Mouse (Mus musculus) fibroblast of lung, adult 2 months (primary cell): ENCODE results near the gene Auts2.

Experiments used
- DNase-seq: peaks from one replicate; pipeline ENCODE4 v3.0.0-alpha.2; 2011; ENCODE audit warnings: low read depth

Gene Auts2

DNA sequence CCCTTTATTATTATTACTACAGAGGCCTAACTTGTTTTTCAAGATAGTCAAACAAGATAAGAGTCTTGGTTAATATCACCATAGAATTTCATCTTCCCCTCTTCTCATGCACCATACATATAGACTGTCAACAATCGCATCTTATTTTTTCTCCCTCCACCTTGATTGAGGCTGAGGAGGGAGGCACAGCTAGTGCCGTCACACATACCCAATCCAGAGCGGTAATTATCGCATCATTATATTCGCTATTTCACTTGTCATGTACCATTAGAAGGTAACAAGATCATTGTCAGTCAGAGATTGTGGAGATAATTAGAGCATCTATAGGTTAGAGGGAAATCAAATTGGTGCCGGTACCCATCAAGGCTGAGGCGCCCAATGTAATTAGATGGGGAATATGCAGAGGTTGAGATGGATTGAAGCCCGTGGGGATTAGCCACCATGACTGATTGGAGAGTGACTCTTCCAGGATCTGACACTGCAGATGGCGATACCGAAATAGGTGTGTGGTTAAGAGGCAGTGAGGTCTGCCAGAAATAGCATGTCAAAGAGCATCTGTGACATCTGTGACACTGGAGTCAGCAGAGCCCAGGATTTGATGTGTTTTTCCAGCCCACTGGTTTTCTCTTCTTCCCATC lies 1107.8 kb downstream of the Auts2 start:
- no peak for DNase-seq

DNA sequence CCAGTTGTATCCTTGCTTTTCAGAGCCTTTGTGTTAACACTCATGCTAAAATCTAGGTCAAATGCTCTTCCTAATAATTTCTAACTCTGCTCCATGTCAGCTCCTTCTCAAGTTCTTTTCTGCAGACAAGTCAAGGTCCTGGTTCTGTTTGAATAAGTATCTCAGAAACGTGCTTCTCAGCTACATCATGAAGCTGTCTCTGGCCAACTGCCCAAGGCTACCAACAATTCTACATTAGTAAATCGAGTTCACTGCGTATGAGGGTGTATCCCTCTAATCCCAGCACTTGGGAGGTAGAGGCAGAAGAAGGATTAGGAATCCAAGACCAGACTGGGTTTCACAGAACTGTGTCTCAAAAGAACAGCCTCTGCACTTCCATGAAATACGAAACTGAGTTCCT lies 1109.9 kb downstream of the Auts2 start:
- no peak for DNase-seq

DNA sequence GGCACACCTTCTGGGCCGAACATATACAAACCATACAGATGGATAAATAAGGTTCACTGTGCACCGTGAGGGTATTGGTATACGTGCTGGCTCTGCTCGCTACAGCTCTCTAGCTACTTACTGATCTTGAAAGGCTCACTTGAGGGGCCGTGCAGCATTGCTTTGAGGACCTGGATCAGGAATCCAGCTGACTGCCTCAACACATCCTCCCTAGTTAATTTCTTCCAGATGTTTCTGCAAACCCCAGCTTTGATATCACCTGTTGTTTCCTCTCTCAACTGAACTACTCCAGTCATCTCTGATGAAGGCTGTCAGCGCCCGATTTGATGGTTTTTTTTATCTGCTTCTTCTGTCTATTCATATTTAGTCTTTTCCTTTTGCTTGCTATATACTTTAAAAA lies 1111.2 kb downstream of the Auts2 start:
- no peak for DNase-seq

DNA sequence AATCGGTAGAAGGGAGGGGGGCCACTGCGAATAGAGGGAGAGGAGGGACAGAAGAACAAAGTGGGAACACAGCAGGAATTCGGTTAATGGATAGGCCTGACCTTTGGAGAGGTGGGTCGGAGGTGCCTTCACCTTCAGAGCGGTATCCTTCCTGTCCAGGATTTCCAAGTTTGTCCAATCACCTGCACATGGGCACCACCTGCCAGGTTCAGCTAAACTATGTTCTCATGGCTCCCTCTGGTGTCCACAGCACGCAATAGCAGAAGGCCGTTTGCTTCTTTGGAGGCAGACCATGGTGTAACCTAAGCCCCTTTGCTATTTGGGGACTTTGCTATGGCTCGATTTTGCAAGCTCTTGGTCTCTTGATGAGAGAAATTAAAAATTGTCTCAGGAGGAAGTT lies 1113.0 kb downstream of the Auts2 start:
- no peak for DNase-seq

DNA sequence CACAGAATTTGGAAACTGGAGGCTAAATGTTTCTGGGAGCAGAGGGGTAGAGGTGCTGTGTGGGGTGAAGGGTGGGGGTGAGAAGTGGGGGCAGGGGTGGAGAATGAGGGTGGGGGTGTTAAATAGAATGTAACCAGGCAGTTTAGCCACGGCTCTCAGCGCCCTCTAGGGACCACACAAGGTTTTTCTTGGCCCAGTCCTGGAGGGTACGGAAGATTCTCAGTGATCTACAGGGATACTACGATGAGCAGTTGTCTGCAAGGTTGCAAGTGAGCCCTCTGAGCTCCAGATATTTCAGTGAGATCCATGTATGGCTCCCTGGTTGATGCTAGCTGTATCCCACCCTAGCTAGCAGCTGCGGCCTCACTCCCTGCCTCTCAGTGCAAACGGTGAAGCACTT lies 1113.6 kb downstream of the Auts2 start:
- DNase-seq = no peak

DNA sequence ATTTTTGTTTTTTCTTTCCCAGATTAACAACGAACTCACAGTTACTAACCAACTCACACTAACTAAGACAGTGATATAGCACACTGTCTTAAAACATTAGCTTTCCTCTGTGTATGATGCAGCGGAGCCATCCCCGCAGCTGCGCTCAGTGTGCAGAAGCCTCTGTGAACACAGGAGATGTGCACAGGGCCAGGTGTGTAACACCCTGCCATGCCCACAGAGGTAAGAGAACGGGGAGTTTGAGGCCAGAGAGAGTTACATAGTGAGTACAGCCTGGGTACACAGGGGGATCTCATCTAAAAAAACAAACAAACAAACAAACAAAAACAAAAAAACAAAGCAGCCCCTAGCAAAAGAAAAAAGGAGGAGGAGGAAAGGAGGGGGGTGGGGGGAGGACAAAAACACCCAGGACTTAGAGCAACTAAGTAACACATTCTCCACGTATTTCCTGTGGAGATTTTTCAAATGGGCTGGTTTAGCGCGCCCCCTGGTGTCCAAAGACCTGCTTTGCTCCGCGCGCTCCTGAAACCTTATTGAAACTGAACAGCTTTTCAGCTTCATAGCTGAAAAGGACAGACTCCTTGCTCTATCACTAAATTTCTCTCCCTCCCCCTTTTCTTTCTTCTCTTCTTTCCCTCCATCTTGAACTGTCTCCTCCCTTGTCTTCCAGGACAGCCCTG lies 1115.3 kb downstream of the Auts2 start:
- DNase-seq = no peak

DNA sequence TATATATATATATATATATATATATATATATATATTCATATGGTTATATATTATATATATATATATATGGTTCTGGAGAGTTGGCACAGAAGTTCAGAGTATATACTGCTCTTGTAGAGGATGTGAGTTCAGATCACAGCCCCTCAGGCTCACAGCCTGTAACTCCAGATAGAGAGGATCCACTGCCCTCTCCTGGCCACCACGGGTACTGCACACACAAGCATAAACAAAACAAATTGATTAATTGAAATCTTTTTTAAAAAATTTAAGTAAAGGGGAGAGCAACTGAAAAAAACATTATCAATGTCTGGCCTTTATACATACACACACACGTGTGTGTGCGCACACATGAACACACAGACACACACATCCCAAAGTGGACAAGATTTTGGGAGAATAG lies 1120.4 kb downstream of the Auts2 start:
- no peak for DNase-seq

DNA sequence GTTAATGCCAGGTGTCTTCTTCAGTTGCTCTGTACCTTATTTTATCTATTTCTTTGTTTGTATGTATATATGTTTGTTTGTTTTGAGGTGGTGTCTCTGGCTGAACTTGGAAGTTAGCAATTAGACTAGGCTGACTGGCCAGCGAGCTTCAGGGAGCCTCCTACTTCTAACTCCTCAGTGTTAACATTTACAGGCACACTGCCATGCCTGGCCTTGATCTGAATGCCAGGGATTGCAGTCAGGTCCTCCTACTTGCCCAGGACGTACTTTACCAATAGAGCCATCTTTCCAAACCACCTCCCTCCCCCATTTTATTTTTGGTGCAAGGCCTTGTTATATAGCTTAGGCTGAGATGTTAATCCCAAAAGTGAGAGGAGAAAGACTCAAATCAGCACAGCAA lies 1122.7 kb downstream of the Auts2 start:
- no peak for DNase-seq

DNA sequence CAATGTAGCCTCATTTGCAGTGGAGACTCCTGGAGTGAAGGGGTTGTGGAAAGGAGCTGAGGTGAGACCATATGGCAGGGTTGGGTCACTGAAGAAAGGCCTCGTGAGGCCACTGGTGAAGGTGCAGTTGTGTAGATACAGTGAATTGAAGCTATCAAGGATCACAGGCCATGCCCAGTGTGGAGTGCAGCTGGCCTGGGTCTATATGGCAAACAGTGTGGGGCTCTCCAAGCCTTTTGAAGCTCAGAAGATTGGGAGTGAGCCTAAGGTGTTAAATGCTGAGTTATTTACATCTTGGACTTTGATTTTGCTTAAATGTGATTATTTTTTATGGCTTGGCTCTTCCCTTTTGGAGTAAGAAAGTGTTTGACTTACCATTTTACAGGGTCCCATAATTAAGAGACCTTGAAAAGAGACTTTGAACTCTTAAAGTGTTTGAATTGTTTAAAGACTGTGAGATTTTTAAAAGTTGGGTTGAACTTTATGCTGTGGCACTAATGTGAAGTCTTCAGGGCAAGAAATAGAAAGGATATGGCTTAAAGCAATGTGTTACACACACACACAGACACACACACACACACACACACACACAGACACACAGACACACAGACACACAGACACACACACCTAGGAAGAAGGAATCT lies 1127.1 kb downstream of the Auts2 start:
- DNase-seq = no peak

DNA sequence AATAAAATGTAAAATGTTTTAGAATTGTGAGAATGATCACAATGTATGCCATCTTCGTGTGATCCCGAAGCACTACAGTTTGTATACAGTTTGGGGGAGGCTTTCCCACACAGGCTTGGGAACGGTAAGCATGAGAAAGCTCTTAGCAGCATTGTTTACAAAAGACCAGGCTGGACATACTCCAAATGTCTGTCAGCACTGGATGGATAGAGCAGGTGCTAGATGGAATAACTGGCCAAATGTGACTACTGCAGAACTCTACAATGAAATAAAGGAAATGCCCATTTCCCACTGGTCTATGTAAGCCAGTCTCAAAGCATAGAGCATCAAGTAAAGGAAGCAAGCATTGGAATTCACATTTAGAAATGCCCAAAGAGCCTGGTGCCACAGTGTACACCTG lies 1144.9 kb downstream of the Auts2 start:
- no peak for DNase-seq

DNA sequence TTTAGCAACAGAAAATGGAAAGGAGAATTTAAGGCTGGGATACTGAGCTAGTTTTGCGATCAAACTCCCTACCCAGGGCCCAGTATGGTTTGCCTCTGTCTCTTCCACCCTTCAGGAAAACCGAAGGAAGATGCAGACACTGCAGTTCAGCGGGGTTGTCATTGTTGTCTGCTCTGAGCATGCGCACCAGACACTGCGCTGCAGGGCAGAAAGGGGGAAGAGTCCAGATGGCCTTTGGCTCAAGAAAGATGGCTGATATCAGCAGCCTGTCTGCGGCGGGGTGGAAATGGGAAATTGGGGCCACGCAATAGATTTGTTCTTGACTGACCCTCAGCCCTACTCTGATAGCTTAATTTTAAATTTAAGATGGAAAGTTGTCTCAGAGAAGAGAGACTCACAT lies 1147.4 kb downstream of the Auts2 start:
- DNase-seq = no peak
